Mouse (Mus musculus): ENCODE results near the gene Perp. TPM values are rescaled to one million over a fixed set of nuclear protein-coding genes. Genes with fewer than 3 reads are reported as not detected.

Gene Perp
- total and polyA plus RNA-seq, 2 experiments, result 91.4 to 124 TPM

GRCm38 (mm10) chr10:18830359-18830758, 14.5 kb upstream of the Perp start:
- Histone ChIP-seq H3K36me3 (ENCODE audit: control insufficient read depth, insufficient read depth, low read length) (no peaks in the 10 kb centered on the region), H3K4me3 (ENCODE audit: insufficient read depth, low read depth, low read length) (no peak overlapping the region), H3K27ac (replicated peaks; ENCODE audit: insufficient read depth, low read depth, low read length) (no peak overlapping the region), H3K27me3 (ENCODE audit: control insufficient read depth, insufficient read depth, low read length) (no peaks in the 10 kb centered on the region), H3K4me1 (ENCODE audit: control insufficient read depth, insufficient read depth, low read length) (no peaks in the 10 kb centered on the region), H3K9ac (ENCODE audit: low read depth, low read length) (no peak overlapping the region), H3K79me2 (ENCODE audit: control insufficient read depth, insufficient read depth, low read length) (no peaks in the 10 kb centered on the region)
- DNase-seq (ENCODE audit: extremely low read depth, low read depth, low spot score), result no peak
- TF ChIP-seq CTCF (IDR thresholded peaks at IDR 0.05; ENCODE audit: low read depth, low read length) (no peak), POLR2A (IDR thresholded peaks at IDR 0.05; ENCODE audit: extremely low read depth, insufficient read depth, low read length) (no peak)
- 81% methylated on average over 4 of the region's 4 CpGs for WGBS

DNA sequence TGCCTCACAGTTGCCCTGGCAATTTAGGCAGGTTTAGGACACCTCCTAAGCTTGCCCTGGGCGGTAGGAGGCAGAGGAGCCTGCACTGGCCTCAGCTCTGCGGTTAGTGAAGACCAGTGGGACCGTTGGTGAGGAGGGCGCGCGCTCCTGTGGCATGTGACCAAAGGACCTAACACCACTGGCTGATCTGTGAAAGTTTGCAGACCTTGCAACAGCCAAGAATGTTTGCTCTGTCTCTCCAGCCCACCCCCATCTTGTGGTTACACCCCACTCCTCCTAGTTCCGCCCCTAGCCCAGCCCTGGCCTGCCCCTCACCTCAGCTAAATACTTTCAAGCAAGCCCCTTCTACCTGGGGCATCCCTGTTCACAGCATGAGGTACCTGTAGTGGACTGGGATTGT, 13.0 kb upstream of the Perp start:
- no peak for DNase-seq (ENCODE audit: extremely low read depth, low read depth, low spot score)
- Histone ChIP-seq H3K4me3 (ENCODE audit: insufficient read depth, low read depth, low read length) (no peak overlapping the region), H3K36me3 (ENCODE audit: control insufficient read depth, insufficient read depth, low read length) (no peaks in the 10 kb centered on the region), H3K79me2 (ENCODE audit: control insufficient read depth, insufficient read depth, low read length) (no peaks in the 10 kb centered on the region), H3K9ac (ENCODE audit: low read depth, low read length) (no peak overlapping the region), H3K4me1 (ENCODE audit: control insufficient read depth, insufficient read depth, low read length) (no peaks in the 10 kb centered on the region), H3K27me3 (ENCODE audit: control insufficient read depth, insufficient read depth, low read length) (no peaks in the 10 kb centered on the region), H3K27ac (replicated peaks; ENCODE audit: insufficient read depth, low read depth, low read length) (no peak overlapping the region)
- 27% methylated on average over 7 of the region's 7 CpGs for WGBS
- no peak for TF ChIP-seq CTCF (IDR thresholded peaks at IDR 0.05; ENCODE audit: low read depth, low read length)
- no peak for TF ChIP-seq POLR2A (IDR thresholded peaks at IDR 0.05; ENCODE audit: extremely low read depth, insufficient read depth, low read length)

GRCm38 (mm10) chr10:18834389-18834788, 10.4 kb upstream of the Perp start:
- Histone ChIP-seq H3K27ac (replicated peaks; ENCODE audit: insufficient read depth, low read depth, low read length) (no peak overlapping the region), H3K4me3 (ENCODE audit: insufficient read depth, low read depth, low read length) (no peak overlapping the region), H3K4me1 (ENCODE audit: control insufficient read depth, insufficient read depth, low read length) (no peaks in the 10 kb centered on the region), H3K27me3 (ENCODE audit: control insufficient read depth, insufficient read depth, low read length) (no peaks in the 10 kb centered on the region), H3K36me3 (ENCODE audit: control insufficient read depth, insufficient read depth, low read length) (no peaks in the 10 kb centered on the region), H3K9ac (ENCODE audit: low read depth, low read length) (no peak overlapping the region), H3K79me2 (ENCODE audit: control insufficient read depth, insufficient read depth, low read length) (no peaks in the 10 kb centered on the region)
- WGBS, result 27% methylated on average over 2 of the region's 2 CpGs
- no peak for DNase-seq (ENCODE audit: extremely low read depth, low read depth, low spot score)
- TF ChIP-seq POLR2A (IDR thresholded peaks at IDR 0.05; ENCODE audit: extremely low read depth, insufficient read depth, low read length) (no peak), CTCF (IDR thresholded peaks at IDR 0.05; ENCODE audit: low read depth, low read length) (no peak)

DNA sequence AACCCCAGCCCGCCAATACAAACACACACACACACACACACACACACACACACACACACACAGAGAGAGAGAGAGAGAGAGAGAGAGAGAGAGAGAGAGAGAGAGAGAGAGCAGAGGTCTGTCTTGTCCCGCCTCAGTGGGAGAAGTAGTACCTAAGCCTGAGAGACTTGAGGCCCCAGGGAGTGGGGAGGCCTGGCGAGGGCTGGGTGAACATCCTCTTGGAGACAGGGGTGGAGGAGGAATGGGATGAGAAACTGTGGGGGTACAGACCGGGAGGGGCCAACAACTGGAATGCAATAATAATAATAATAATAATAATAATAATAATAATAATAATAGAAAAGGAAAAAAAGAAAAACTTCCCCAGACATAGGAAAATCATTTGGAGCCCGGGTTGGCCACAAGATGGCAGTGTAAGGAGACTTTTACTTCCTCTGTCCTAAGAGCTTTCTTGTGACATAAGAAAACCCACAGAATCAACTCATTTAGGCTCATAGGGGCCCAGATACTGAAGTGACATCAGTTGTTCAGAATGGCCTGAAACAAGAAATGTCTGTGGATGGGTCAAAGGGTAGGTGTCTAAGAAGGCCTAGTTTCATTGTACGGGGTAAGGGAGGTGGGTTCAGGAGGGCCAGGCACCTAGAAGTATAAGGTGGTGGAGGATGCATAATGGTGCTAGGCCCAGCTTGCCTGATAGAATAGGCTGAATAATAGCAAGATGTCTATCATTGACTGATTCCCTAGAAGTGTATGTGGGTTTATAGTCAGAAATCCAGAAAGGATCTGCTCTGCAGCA, 8.9 kb upstream of the Perp start:
- no peak overlapping the region for H3K9ac ChIP-seq (ENCODE audit: low read depth, low read length)
- peak; percentile 45 for DNase-seq (ENCODE audit: extremely low read depth, low read depth, low spot score)
- H3K79me2 ChIP-seq (ENCODE audit: control insufficient read depth, insufficient read depth, low read length), result no peaks in the 10 kb centered on the region
- no peaks in the 10 kb centered on the region for H3K36me3 ChIP-seq (ENCODE audit: control insufficient read depth, insufficient read depth, low read length)
- no peaks in the 10 kb centered on the region for H3K27me3 ChIP-seq (ENCODE audit: control insufficient read depth, insufficient read depth, low read length)
- no peaks in the 10 kb centered on the region for H3K4me1 ChIP-seq (ENCODE audit: control insufficient read depth, insufficient read depth, low read length)
- TF ChIP-seq POLR2A (IDR thresholded peaks at IDR 0.05; ENCODE audit: extremely low read depth, insufficient read depth, low read length) (no peak), CTCF (IDR thresholded peaks at IDR 0.05; ENCODE audit: low read depth, low read length) (peak; percentile 57)
- H3K4me3 ChIP-seq (ENCODE audit: insufficient read depth, low read depth, low read length), result no peak overlapping the region
- no peak overlapping the region for H3K27ac ChIP-seq (replicated peaks; ENCODE audit: insufficient read depth, low read depth, low read length)
- WGBS, result 61% methylated on average over 6 of the region's 6 CpGs

GRCm38 (mm10) chr10:18839530-18839929, 5.3 kb upstream of the Perp start:
- Histone ChIP-seq H3K27me3 (ENCODE audit: control insufficient read depth, insufficient read depth, low read length) (no peaks in the 10 kb centered on the region), H3K4me1 (ENCODE audit: control insufficient read depth, insufficient read depth, low read length) (peaks cover 3% of the 10 kb centered on the region; the same call in 1 of the 2 replicates), H3K4me3 (ENCODE audit: insufficient read depth, low read depth, low read length) (no peak overlapping the region), H3K27ac (replicated peaks; ENCODE audit: insufficient read depth, low read depth, low read length) (no peak overlapping the region), H3K79me2 (ENCODE audit: control insufficient read depth, insufficient read depth, low read length) (no peaks in the 10 kb centered on the region), H3K9ac (ENCODE audit: low read depth, low read length) (no peak overlapping the region), H3K36me3 (ENCODE audit: control insufficient read depth, insufficient read depth, low read length) (no peaks in the 10 kb centered on the region)
- DNase-seq (ENCODE audit: extremely low read depth, low read depth, low spot score), result no peak
- TF ChIP-seq POLR2A (IDR thresholded peaks at IDR 0.05; ENCODE audit: extremely low read depth, insufficient read depth, low read length), result no peak
- TF ChIP-seq CTCF (IDR thresholded peaks at IDR 0.05; ENCODE audit: low read depth, low read length), result no peak
- WGBS, result 80% methylated on average over 4 of the region's 4 CpGs

GRCm38 (mm10) chr10:18840736-18841135, 4.1 kb upstream of the Perp start:
- H3K27me3 ChIP-seq (ENCODE audit: control insufficient read depth, insufficient read depth, low read length), result no peaks in the 10 kb centered on the region
- H3K36me3 ChIP-seq (ENCODE audit: control insufficient read depth, insufficient read depth, low read length), result no peaks in the 10 kb centered on the region
- TF ChIP-seq POLR2A (IDR thresholded peaks at IDR 0.05; ENCODE audit: extremely low read depth, insufficient read depth, low read length) (no peak), CTCF (IDR thresholded peaks at IDR 0.05; ENCODE audit: low read depth, low read length) (peak; percentile 34; the same call in 1 of the 2 replicates)
- H3K27ac ChIP-seq (replicated peaks; ENCODE audit: insufficient read depth, low read depth, low read length), result no peak overlapping the region
- DNase-seq (ENCODE audit: extremely low read depth, low read depth, low spot score), result no peak
- no peak overlapping the region for H3K9ac ChIP-seq (ENCODE audit: low read depth, low read length)
- 64% methylated on average over 4 of the region's 4 CpGs for WGBS
- H3K4me3 ChIP-seq (ENCODE audit: insufficient read depth, low read depth, low read length), result no peak overlapping the region
- 0 out of 2 replicates have a peak, but pooled peaks cover 3% of the 10 kb centered on the region for H3K79me2 ChIP-seq (ENCODE audit: control insufficient read depth, insufficient read depth, low read length)
- peaks cover 4% of the 10 kb centered on the region for H3K4me1 ChIP-seq (ENCODE audit: control insufficient read depth, insufficient read depth, low read length)

All from liver, adult 2 months (tissue).